21 mouse cellular contexts compared by ENCODE assay signal in the genomic region with DNA sequence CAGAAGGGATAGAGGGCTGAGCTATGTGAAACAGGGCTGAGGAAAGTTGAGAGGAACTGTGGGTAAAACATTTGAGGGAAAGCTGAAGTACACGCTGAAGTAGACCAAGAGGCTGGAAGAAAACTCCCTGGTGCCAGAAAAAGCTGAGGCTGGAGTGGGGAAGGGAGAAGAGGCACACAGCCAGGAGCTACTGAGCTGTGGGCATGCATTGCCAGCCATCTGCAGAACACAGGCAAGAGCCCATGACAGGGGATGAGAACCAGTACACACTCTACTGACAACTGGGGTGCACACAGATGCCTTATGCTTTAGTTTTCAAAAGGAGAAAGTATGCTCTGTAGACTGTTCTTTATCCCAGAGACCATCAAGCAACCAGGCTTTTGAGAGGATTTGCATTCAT. TPM values are rescaled to one million over a fixed set of nuclear protein-coding genes. Genes with fewer than 3 reads are reported as not detected.
DNase-seq lines count a peak whose midpoint lies in the region; ATAC-seq and TF ChIP-seq lines count a peak whose summit lies in the region.
"Had no signal": no experiment of that assay in that cellular context is flagged by ENCODE, and none has a peak within 500 bp of the region (broad histone marks: within the 10 kb centered on the region; RNA-seq: fewer than 3 reads in every experiment).

No protein-coding gene starts in this region.

- TF ChIP-seq EP300 in lung, postnatal 0 days (IDR thresholded peaks at IDR 0.05): no peak

- no peak for DNase-seq in frontal cortex, postnatal 25 days (ENCODE audit: low spot score in 2 of 2)
- DNase-seq in frontal cortex, postnatal 10 days (ENCODE audit: low spot score in 2 of 2): peak; percentile 24 to 25
- DNase-seq in left cerebral cortex, postnatal 10 days (ENCODE audit: extremely low spot score in 1 of 2, low spot score in 2 of 2): peak; percentile 27 to 50
- peak; percentile 40 for DNase-seq in right cerebral cortex, postnatal 14 days
- DNase-seq in lung, postnatal 0 days (ENCODE audit: low spot score): no peak
- DNase-seq in natural killer cell, adult 2 months (ENCODE audit: low spot score in 2 of 2): no peak
- no peak for DNase-seq in lung, postnatal 14 days
- DNase-seq: adrenal gland, postnatal 14 days; cerebellum, adult 9-11 months; gastrocnemius, postnatal 14 days; kidney, adult 9 months; kidney, postnatal 4 days; liver, embryonic 13.5 days; thymus, postnatal 4 days had no signal

- H3K4me2 ChIP-seq in lung, postnatal 0 days (replicated peaks; ENCODE audit: low read depth, low read length): no peak overlapping the region
- H3K4me2 ChIP-seq: forebrain, embryonic 15.5 days; hindbrain, embryonic 12.5 days; liver, embryonic 13.5 days had no signal

- intact Hi-C loops in left cerebral cortex, postnatal 10 days (cut with DNase I): no loop called here

- no peak overlapping the region for H3K27ac ChIP-seq in lung, postnatal 0 days (ENCODE audit: low read length)
- H3K27ac ChIP-seq: forebrain, embryonic 15.5 days; hindbrain, embryonic 12.5 days; liver, embryonic 13.5 days had no signal

- WGBS in lung, postnatal 0 days: 73% methylated on average over 1 of the region's 1 CpGs

- H3K36me3 ChIP-seq in lung, postnatal 0 days (ENCODE audit: insufficient read depth, low read length): no peaks in the 10 kb centered on the region
- H3K36me3 ChIP-seq: forebrain, embryonic 15.5 days; hindbrain, embryonic 12.5 days; liver, embryonic 13.5 days had no signal

- no peak for TF ChIP-seq CTCF in lung, postnatal 0 days (IDR thresholded peaks at IDR 0.05)

- peak; percentile 98 for ATAC-seq in frontal cortex, adult (ENCODE audit: low TSS enrichment)
- no peak for ATAC-seq in lung, postnatal 0 days
- ATAC-seq: activated CD4-positive, CD25-positive, alpha-beta regulatory T cell, adult 4 months; forebrain, embryonic 15.5 days; inflammation-experienced regulatory T-cells, adult 6 months; Patski had no signal

- no peak overlapping the region for H3K4me3 ChIP-seq in lung, postnatal 0 days (ENCODE audit: low read depth, low read length)
- H3K4me3 ChIP-seq: forebrain, embryonic 15.5 days; hindbrain, embryonic 12.5 days; liver, embryonic 13.5 days; myocyte had no signal

- H3K9ac ChIP-seq in lung, postnatal 0 days (replicated peaks; ENCODE audit: low read depth): no peak overlapping the region
- H3K9ac ChIP-seq: forebrain, embryonic 15.5 days; hindbrain, embryonic 12.5 days; liver, embryonic 13.5 days had no signal

- H3K27me3 ChIP-seq in lung, postnatal 0 days (replicated peaks; ENCODE audit: insufficient read depth, low read length): no peaks in the 10 kb centered on the region
- H3K27me3 ChIP-seq: forebrain, embryonic 15.5 days; hindbrain, embryonic 12.5 days; liver, embryonic 13.5 days; Patski had no signal

- H3K4me1 ChIP-seq in lung, postnatal 0 days (ENCODE audit: insufficient read depth, low read depth, low read length): no peaks in the 10 kb centered on the region
- H3K4me1 ChIP-seq: forebrain, embryonic 15.5 days; hindbrain, embryonic 12.5 days; liver, embryonic 13.5 days had no signal

- no peaks in the 10 kb centered on the region for H3K9me3 ChIP-seq in lung, postnatal 0 days (ENCODE audit: low read length)
- H3K9me3 ChIP-seq: forebrain, embryonic 15.5 days; hindbrain, embryonic 12.5 days; liver, embryonic 13.5 days had no signal

RNA-seq across cellular contexts. Expression of gene Med10, which starts 43.4 kb away (rescaled TPM):
- total RNA-seq in left cerebral cortex, postnatal 10 days (2021): 10 to 100 TPM; 67.8 TPM
- 100.0 and 101 TPM in 2 replicates for polyA plus RNA-seq in lung, postnatal 0 days (2015; fragmentation: Nextera tagmentation; extraction: Ambion mirVana)

Comparison
In these comparisons a context has a peak if more than half of its experiments do, and no peak if none do; other contexts are left out.
1. DNase-seq: peak in frontal cortex, postnatal 10 days (2 of 2), left cerebral cortex, postnatal 10 days (2 of 2) and right cerebral cortex, postnatal 14 days (single experiment); none in frontal cortex, postnatal 25 days (0 of 2), lung, postnatal 0 days (single experiment), natural killer cell, adult 2 months (0 of 2) and lung, postnatal 14 days (single experiment).